ENCODE assay signal across 30 mouse cellular contexts in the genomic region with DNA sequence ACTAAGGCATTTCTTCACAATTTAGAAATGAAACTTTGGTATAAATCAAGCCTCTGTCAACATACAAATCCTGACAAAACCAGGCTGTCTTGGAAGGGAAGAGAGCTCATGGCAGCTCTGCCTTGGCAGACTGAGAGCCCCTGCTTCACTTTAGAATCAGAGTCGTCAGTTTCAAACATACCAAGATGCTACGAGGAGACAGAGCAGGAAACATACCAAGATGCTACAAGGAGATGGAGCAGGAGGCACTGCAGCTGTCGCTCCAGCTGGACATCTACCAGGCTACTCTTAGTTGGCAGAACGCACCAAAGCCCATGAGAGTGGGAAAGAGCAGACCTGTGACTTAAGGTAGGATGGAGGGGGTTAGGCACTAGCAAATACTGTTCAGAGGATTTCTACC. TPM values are rescaled to one million over a fixed set of nuclear protein-coding genes. Genes with fewer than 3 reads are reported as not detected.
DNase-seq lines count a peak whose midpoint lies in the region; ATAC-seq and TF ChIP-seq lines count a peak whose summit lies in the region.
"Had no signal": no experiment of that assay in that cellular context is flagged by ENCODE, and none has a peak within 500 bp of the region (broad histone marks: within the 10 kb centered on the region; RNA-seq: fewer than 3 reads in every experiment).

No protein-coding gene starts in this region.

- no peak for TF ChIP-seq EP300 in heart, adult 2 months (IDR thresholded peaks at IDR 0.05; ENCODE audit: insufficient read depth, low read depth, low read length)

- no peak overlapping the region for H3K27ac ChIP-seq in forebrain, embryonic 15.5 days (replicated peaks)
- H3K27ac ChIP-seq in forebrain, embryonic 11.5 days (ENCODE audit: low read depth, low read length), result no peak overlapping the region
- H3K27ac ChIP-seq in heart, adult 2 months, result no peak overlapping the region
- H3K27ac ChIP-seq in thymus, adult 2 months (ENCODE audit: control insufficient read depth, insufficient read depth, low read length), result peak overlapping the region; percentile 48
- H3K27ac ChIP-seq: embryonic facial prominence, embryonic 10.5 days; embryonic facial prominence, embryonic 13.5 days; forebrain, embryonic 10.5 days; heart, embryonic 15.5 days; hindbrain, embryonic 10.5 days; hindbrain, embryonic 13.5 days; intestine, embryonic 15.5 days had no signal

- H3K9ac ChIP-seq in forebrain, embryonic 15.5 days (replicated peaks), result no peak overlapping the region
- H3K9ac ChIP-seq in forebrain, embryonic 11.5 days (ENCODE audit: low read length), result no peak overlapping the region
- no peak overlapping the region for H3K9ac ChIP-seq in heart, adult 2 months (ENCODE audit: low read depth, low read length)
- H3K9ac ChIP-seq: embryonic facial prominence, embryonic 13.5 days; heart, embryonic 12.5 days; heart, embryonic 15.5 days; hindbrain, embryonic 13.5 days; intestine, embryonic 15.5 days had no signal

- no peak for TF ChIP-seq POLR2A in heart, adult 2 months (IDR thresholded peaks at IDR 0.05; ENCODE audit: insufficient read depth, low read depth, low read length)
- no peak for TF ChIP-seq POLR2A in thymus, adult 2 months (IDR thresholded peaks at IDR 0.05; ENCODE audit: control insufficient read depth, extremely low read depth, insufficient read depth, low read length, poor library complexity)

- no peak overlapping the region for H3K4me3 ChIP-seq in forebrain, embryonic 15.5 days
- H3K4me3 ChIP-seq in forebrain, embryonic 11.5 days (ENCODE audit: low read depth, low read length), result no peak overlapping the region
- no peak overlapping the region for H3K4me3 ChIP-seq in heart, adult 2 months
- H3K4me3 ChIP-seq in thymus, adult 2 months (ENCODE audit: control insufficient read depth, insufficient read depth, low read length), result no peak overlapping the region
- H3K4me3 ChIP-seq: embryonic facial prominence, embryonic 10.5 days; embryonic facial prominence, embryonic 13.5 days; forebrain, embryonic 10.5 days; heart, embryonic 12.5 days; heart, embryonic 15.5 days; hindbrain, embryonic 10.5 days; hindbrain, embryonic 13.5 days; intestine, embryonic 15.5 days had no signal

- TF ChIP-seq CTCF in heart, adult 2 months (IDR thresholded peaks at IDR 0.05), result no peak
- no peak for TF ChIP-seq CTCF in thymus, adult 2 months (IDR thresholded peaks at IDR 0.05; ENCODE audit: borderline replicate concordance, control insufficient read depth, extremely low read depth, insufficient read depth, low read length, poor library complexity)

- H3K36me3 ChIP-seq in forebrain, embryonic 15.5 days, result no peaks in the 10 kb centered on the region
- H3K36me3 ChIP-seq in forebrain, embryonic 11.5 days (ENCODE audit: control insufficient read depth, insufficient read depth, low read length), result no peaks in the 10 kb centered on the region
- H3K36me3 ChIP-seq in heart, adult 2 months (ENCODE audit: control insufficient read depth, insufficient read depth, low read length), result no peaks in the 10 kb centered on the region
- H3K36me3 ChIP-seq in thymus, adult 2 months (ENCODE audit: control insufficient read depth, insufficient read depth, low read length), result no peaks in the 10 kb centered on the region
- H3K36me3 ChIP-seq: embryonic facial prominence, embryonic 10.5 days; embryonic facial prominence, embryonic 13.5 days; forebrain, embryonic 10.5 days; G1E; heart, embryonic 12.5 days; heart, embryonic 15.5 days; hindbrain, embryonic 10.5 days; hindbrain, embryonic 13.5 days; intestine, embryonic 15.5 days had no signal

- no peak for DNase-seq in forebrain, embryonic 11.5 days (ENCODE audit: low spot score)
- DNase-seq in heart, adult 11 months, result peak; percentile 55
- DNase-seq in heart, adult 2 months, result no peak
- DNase-seq in thymus, adult 2 months, result no peak
- DNase-seq in thymus, postnatal 0 days (ENCODE audit: low spot score), result no peak
- no peak for DNase-seq in spleen, postnatal 4 days (ENCODE audit: low spot score in 2 of 2)
- DNase-seq: adrenal gland, postnatal 10 days; adrenal gland, postnatal 36 days; B cell, adult 2 months; cerebellum, adult 18-20 months; cerebellum, adult 9-11 months; cerebellum, postnatal 36 days; embryo, embryonic 11 days; gastrocnemius, postnatal 10 days; gastrocnemius, postnatal 36 days; heart, postnatal 10 days; heart, postnatal 36 days had no signal

- 78% methylated on average over 4 of the region's 4 CpGs for WGBS in forebrain, embryonic 15.5 days
- whole genome bisulfite sequencing in forebrain, embryonic 11.5 days, result 86% methylated on average over 4 of the region's 4 CpGs
- 73% methylated on average over 4 of the region's 4 CpGs for WGBS in heart, adult 2 months
- WGBS in thymus, adult 2 months, result 88% methylated on average over 4 of the region's 4 CpGs

- ATAC-seq in forebrain, embryonic 15.5 days (replicated peaks), result 0 out of 2 replicates have a peak, but pooled peaks have one; percentile 35
- no peak for ATAC-seq in forebrain, embryonic 11.5 days (replicated peaks; ENCODE audit: low FRiP score)
- ATAC-seq: hindbrain, embryonic 16.5 days; intestine, embryonic 15.5 days; Patski had no signal

- no peaks in the 10 kb centered on the region for H3K9me3 ChIP-seq in forebrain, embryonic 15.5 days
- no peaks in the 10 kb centered on the region for H3K9me3 ChIP-seq in forebrain, embryonic 11.5 days (ENCODE audit: control insufficient read depth, low read length)
- H3K9me3 ChIP-seq: embryonic facial prominence, embryonic 10.5 days; embryonic facial prominence, embryonic 13.5 days; forebrain, embryonic 10.5 days; G1E; heart, embryonic 12.5 days; heart, embryonic 15.5 days; hindbrain, embryonic 10.5 days; hindbrain, embryonic 13.5 days; intestine, embryonic 15.5 days had no signal

- intact Hi-C loops in heart, adult 2 months (cut with DNase I), result no loop called here

- H3K27me3 ChIP-seq in forebrain, embryonic 15.5 days, result no peaks in the 10 kb centered on the region
- H3K27me3 ChIP-seq in forebrain, embryonic 11.5 days (ENCODE audit: control insufficient read depth, insufficient read depth, low read length), result no peaks in the 10 kb centered on the region
- H3K27me3 ChIP-seq in heart, adult 2 months (ENCODE audit: control insufficient read depth, insufficient read depth, low read length), result no peaks in the 10 kb centered on the region
- H3K27me3 ChIP-seq in thymus, adult 2 months (ENCODE audit: control insufficient read depth, insufficient read depth, low read length), result no peaks in the 10 kb centered on the region
- H3K27me3 ChIP-seq: CH12.LX; embryonic facial prominence, embryonic 13.5 days; heart, embryonic 12.5 days; heart, embryonic 15.5 days; hindbrain, embryonic 13.5 days; intestine, embryonic 15.5 days; Patski had no signal

- no peaks in the 10 kb centered on the region for H3K4me1 ChIP-seq in forebrain, embryonic 15.5 days
- no peaks in the 10 kb centered on the region for H3K4me1 ChIP-seq in forebrain, embryonic 11.5 days (replicated peaks; ENCODE audit: control insufficient read depth, insufficient read depth, low read length)
- H3K4me1 ChIP-seq in heart, adult 2 months (ENCODE audit: control insufficient read depth, insufficient read depth, low read length), result peaks cover 2% of the 10 kb centered on the region
- H3K4me1 ChIP-seq in thymus, adult 2 months (replicated peaks; ENCODE audit: control insufficient read depth, insufficient read depth, low read length), result peaks cover 26% of the 10 kb centered on the region
- H3K4me1 ChIP-seq: embryonic facial prominence, embryonic 10.5 days; embryonic facial prominence, embryonic 13.5 days; forebrain, embryonic 10.5 days; heart, embryonic 15.5 days; hindbrain, embryonic 10.5 days; hindbrain, embryonic 13.5 days had no signal

- no peaks in the 10 kb centered on the region for H3K79me2 ChIP-seq in heart, adult 2 months (replicated peaks; ENCODE audit: control insufficient read depth, insufficient read depth, low read length)

- no peak overlapping the region for H3K4me2 ChIP-seq in forebrain, embryonic 15.5 days (replicated peaks)
- no peak overlapping the region for H3K4me2 ChIP-seq in forebrain, embryonic 11.5 days (ENCODE audit: low read depth, low read length, severe bottlenecking)
- H3K4me2 ChIP-seq: embryonic facial prominence, embryonic 13.5 days; heart, embryonic 12.5 days; heart, embryonic 15.5 days; hindbrain, embryonic 13.5 days; intestine, embryonic 15.5 days had no signal

RNA-seq across cellular contexts. Expression of gene Pum2, which starts 11.2 kb away (rescaled TPM):
- polyA plus RNA-seq in forebrain, embryonic 15.5 days (2015; fragmentation: Nextera tagmentation; extraction: Ambion mirVana), result 66.5 and 67.7 TPM in 2 replicates
- 101 and 106 TPM in 2 replicates for polyA plus RNA-seq in forebrain, embryonic 11.5 days (2014; fragmentation: Nextera tagmentation; extraction: Ambion mirVana)
- 100 to 1,000 TPM; 130 TPM for total RNA-seq in heart, adult 2 months (2021)
- polyA plus RNA-seq in heart, adult 2 months (2012; rRNA removed), result 38.6 and 68.9 TPM in 2 replicates
- 149 and 162 TPM in 2 replicates for polyA plus RNA-seq in thymus, adult 2 months (2012; rRNA removed)
- polyA plus RNA-seq in thymus, postnatal 0 days (2015; fragmentation: Nextera tagmentation; extraction: Ambion mirVana), result 46.9 and 54.6 TPM in 2 replicates
